Mouse (Mus musculus): ENCODE measurements at regions not wholly inside any gene's neighbourhood (a gene's known extent, or its start where the extent isn't known, plus 50 kb on each side); places are given as distances from the start of the nearest gene placed in this dataset.

GRCm38 (mm10) chr6:44341486-44341996, 675.5 kb upstream of the Tpk1 start:
- DNase-seq (ENCODE audit: low spot score in 2 of 2), result no peak

GRCm38 (mm10) chr6:44297413-44297812, 631.3 kb upstream of the Tpk1 start:
- DNase-seq (ENCODE audit: low spot score in 2 of 2), result peak in 1 of 2 experiments; percentile 19
